ENCODE assay signal across 27 mouse cellular contexts in genomic region chr1:39612491-39612890, GRCm38 (mm10). TPM values are rescaled to one million over a fixed set of nuclear protein-coding genes. Genes with fewer than 3 reads are reported as not detected.
DNase-seq lines count a peak whose midpoint lies in the region; ATAC-seq lines count a peak whose summit lies in the region.
"Had no signal": no experiment of that assay in that cellular context is flagged by ENCODE, and none has a peak within 500 bp of the region (broad histone marks: within the 10 kb centered on the region; RNA-seq: fewer than 3 reads in every experiment).

No protein-coding gene starts in this region.

- no peaks in the 10 kb centered on the region for H3K9me3 ChIP-seq in kidney, embryonic 15.5 days (replicated peaks)
- H3K9me3 ChIP-seq in kidney, embryonic 16.5 days (ENCODE audit: low read length), result no peaks in the 10 kb centered on the region
- H3K9me3 ChIP-seq: forebrain, embryonic 10.5 days; forebrain, embryonic 13.5 days; G1E; heart, embryonic 12.5 days; heart, embryonic 15.5 days had no signal

- H3K27ac ChIP-seq in kidney, embryonic 15.5 days, result no peak overlapping the region
- H3K27ac ChIP-seq in kidney, embryonic 16.5 days (ENCODE audit: low read length), result 0 out of 2 replicates have a peak overlapping the region, but pooled peaks have one; percentile 38
- H3K27ac ChIP-seq: forebrain, embryonic 10.5 days; forebrain, embryonic 13.5 days; heart, embryonic 15.5 days; hindbrain, embryonic 14.5 days had no signal

- H3K4me3 ChIP-seq in kidney, embryonic 15.5 days (replicated peaks), result no peak overlapping the region
- H3K4me3 ChIP-seq in kidney, embryonic 16.5 days (ENCODE audit: low read length), result no peak overlapping the region
- H3K4me3 ChIP-seq: forebrain, embryonic 10.5 days; forebrain, embryonic 13.5 days; heart, embryonic 12.5 days; heart, embryonic 15.5 days had no signal

- 58% methylated on average over 5 of the region's 5 CpGs for WGBS in kidney, embryonic 15.5 days
- WGBS in kidney, embryonic 16.5 days, result 50% methylated on average over 5 of the region's 5 CpGs

- peaks cover 37% of the 10 kb centered on the region for H3K4me1 ChIP-seq in kidney, embryonic 15.5 days
- peaks cover 16% of the 10 kb centered on the region for H3K4me1 ChIP-seq in kidney, embryonic 16.5 days (ENCODE audit: insufficient read depth, low read length)
- H3K4me1 ChIP-seq: forebrain, embryonic 13.5 days had no signal

- H3K9ac ChIP-seq in kidney, embryonic 15.5 days, result no peak overlapping the region
- H3K9ac ChIP-seq in kidney, embryonic 16.5 days (replicated peaks; ENCODE audit: low read length), result no peak overlapping the region
- H3K9ac ChIP-seq: forebrain, embryonic 13.5 days; heart, embryonic 12.5 days; heart, embryonic 15.5 days; hindbrain, embryonic 14.5 days had no signal

- H3K4me2 ChIP-seq in kidney, embryonic 15.5 days, result no peak overlapping the region
- H3K4me2 ChIP-seq in kidney, embryonic 16.5 days (replicated peaks; ENCODE audit: low read depth, low read length), result no peak overlapping the region
- H3K4me2 ChIP-seq: forebrain, embryonic 13.5 days; heart, embryonic 12.5 days; heart, embryonic 15.5 days; hindbrain, embryonic 14.5 days had no signal

- no peaks in the 10 kb centered on the region for H3K36me3 ChIP-seq in kidney, embryonic 15.5 days
- H3K36me3 ChIP-seq in kidney, embryonic 16.5 days (ENCODE audit: insufficient read depth, low read length), result no peaks in the 10 kb centered on the region
- H3K36me3 ChIP-seq: forebrain, embryonic 10.5 days; G1E; heart, embryonic 12.5 days; heart, embryonic 15.5 days had no signal

- DNase-seq in kidney, adult 11 months, result peak; percentile 67
- DNase-seq in kidney, postnatal 4 days, result no peak
- peak; percentile 70 to 76 for DNase-seq in kidney, adult 8-10 months
- DNase-seq in kidney, postnatal 36 days, result peak; percentile 68 to 81
- no peak for DNase-seq in heart, postnatal 36 days
- DNase-seq: adrenal gland, postnatal 10 days; adrenal gland, postnatal 36 days; B cell, adult 2 months; cerebellum, adult 18-20 months; cerebellum, adult 9-10 months; cerebellum, postnatal 14 days; gastrocnemius, postnatal 10 days; gastrocnemius, postnatal 36 days; heart, postnatal 10 days; heart, postnatal 4 days had no signal

- no peak for ATAC-seq in kidney, embryonic 15.5 days (replicated peaks; ENCODE audit: low FRiP score)
- ATAC-seq in kidney, embryonic 16.5 days (ENCODE audit: low FRiP score, low TSS enrichment), result no peak
- ATAC-seq: forebrain, embryonic 13.5 days; forebrain, embryonic 16.5 days; Patski had no signal

- intact Hi-C loops in heart, postnatal 36 days (cut with DNase I), result loop anchor here (5.0 to 10.0 kb wide), 2 partner anchors 152 to 370 kb away; no protein-coding TSS in a partner anchor

- H3K27me3 ChIP-seq in kidney, embryonic 15.5 days, result no peaks in the 10 kb centered on the region
- H3K27me3 ChIP-seq in kidney, embryonic 16.5 days (ENCODE audit: insufficient read depth, low read length), result no peaks in the 10 kb centered on the region
- H3K27me3 ChIP-seq: CH12.LX; forebrain, embryonic 13.5 days; heart, embryonic 12.5 days; heart, embryonic 15.5 days; Patski had no signal

RNA-seq across cellular contexts. Expression of gene Rnf149, which starts 35.3 kb away (rescaled TPM):
- polyA plus RNA-seq in kidney, embryonic 15.5 days (2015; fragmentation: Nextera tagmentation; extraction: Ambion mirVana), result 31.9 and 33.3 TPM in 2 replicates
- polyA plus RNA-seq in kidney, embryonic 16.5 days (2015; fragmentation: Nextera tagmentation; extraction: Ambion mirVana), result 25.8 and 32.6 TPM in 2 replicates
- total RNA-seq in heart, postnatal 36 days (2021), result 10 to 100 TPM in 1 of 2 experiments, 1 to 10 TPM in 1; 7.7 to 10.3 TPM

RNA-seq across cellular contexts. Expression of gene Creg2, which starts 38.8 kb away (rescaled TPM):
- 0.08 and 0.18 TPM in 2 replicates for polyA plus RNA-seq in kidney, embryonic 15.5 days (2015; fragmentation: Nextera tagmentation; extraction: Ambion mirVana)
- polyA plus RNA-seq in kidney, embryonic 16.5 days (2015; fragmentation: Nextera tagmentation; extraction: Ambion mirVana), result 0.04 and 0.08 TPM in 2 replicates
- total RNA-seq in heart, postnatal 36 days (2021), result not detected
- total RNA-seq: CH12.LX; gastrocnemius, postnatal 36 days; granulocyte monocyte progenitor cell, adult 5-6 weeks; heart, postnatal 10 days; heart, postnatal 4 days had no signal
- polyA plus RNA-seq: G1E, Patski had no signal

Comparison
In these comparisons a context has a peak if more than half of its experiments do, and no peak if none do; other contexts are left out.
1. DNase-seq: peak in kidney, adult 11 months (single experiment), kidney, adult 8-10 months (2 of 2) and kidney, postnatal 36 days (2 of 2); none in kidney, postnatal 4 days (0 of 2) and heart, postnatal 36 days (0 of 2).